Mouse (Mus musculus): ENCODE results near the gene Optn.

Optn gene

GRCm38 (mm10) chr2:5029808-5030207 is 34.0 kb downstream of the Optn start:
- DNase-seq (ENCODE audit: low read depth, low spot score), result no peak

DNA sequence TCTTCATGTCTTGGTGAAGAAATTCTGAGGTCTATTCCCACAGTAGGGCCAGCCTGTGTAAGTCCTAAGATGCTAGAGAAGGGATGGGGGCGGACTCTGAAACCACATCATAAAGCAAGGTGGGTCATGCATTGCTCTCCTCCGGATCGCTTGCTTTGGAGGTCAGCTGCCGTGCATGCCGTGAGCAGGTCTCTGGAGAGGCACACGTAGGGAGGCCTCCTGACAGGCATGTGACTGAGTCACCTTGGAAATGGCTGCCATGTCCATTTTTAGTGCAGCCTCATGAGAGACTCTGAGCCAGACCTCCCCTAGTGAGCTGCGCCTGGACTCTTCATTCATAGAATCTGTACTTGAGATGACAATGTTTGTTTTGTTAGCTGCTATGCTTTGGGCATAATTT is 35.8 kb downstream of the Optn start:
- no peak for DNase-seq (ENCODE audit: low read depth, low spot score)

GRCm38 (mm10) chr2:5027057-5027456 is 36.8 kb downstream of the Optn start:
- DNase-seq (ENCODE audit: low read depth, low spot score), result no peak

DNA sequence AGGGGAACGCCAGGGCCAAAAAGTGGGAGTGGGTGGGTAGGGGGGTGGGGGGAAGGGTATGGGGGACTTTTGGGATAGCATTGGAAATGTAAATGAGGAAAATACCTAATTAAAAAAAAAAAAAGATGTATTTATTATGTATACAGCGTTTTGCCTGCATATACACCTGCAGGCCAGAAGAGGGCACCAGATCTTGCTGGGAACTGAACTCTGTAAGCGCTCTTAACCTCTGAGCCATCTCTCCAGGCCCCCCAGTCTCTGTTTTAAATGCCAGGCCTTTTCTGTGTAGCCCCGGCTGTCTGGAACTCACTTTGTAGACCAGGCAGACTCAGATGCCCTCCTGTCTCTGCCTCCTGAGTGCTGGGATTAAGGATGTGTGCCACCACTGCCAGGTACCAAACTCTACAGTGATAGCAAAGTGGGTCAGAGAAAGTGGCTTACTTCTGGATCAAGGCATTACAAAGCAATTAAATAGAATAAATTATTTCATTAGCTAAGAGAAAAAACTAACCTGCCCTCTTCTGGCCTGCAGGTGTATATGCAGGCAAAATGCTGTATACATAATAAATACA is 38.6 kb downstream of the Optn start:
- DNase-seq (ENCODE audit: low read depth, low spot score), result peak; percentile 18

- DNase-seq (ENCODE audit: low read depth, low spot score), result no peak
Measured at GRCm38 (mm10) chr2:5023699-5024399, 40.0 kb downstream of the Optn start.

- no peak for DNase-seq (ENCODE audit: low read depth, low spot score)
Measured at GRCm38 (mm10) chr2:5023275-5023674, 40.6 kb downstream of the Optn start.

GRCm38 (mm10) chr2:5019708-5020107 is 44.1 kb downstream of the Optn start:
- no peak for DNase-seq (ENCODE audit: low read depth, low spot score)

GRCm38 (mm10) chr2:5016922-5017321 is 46.9 kb downstream of the Optn start:
- DNase-seq (ENCODE audit: low read depth, low spot score), result no peak

DNA sequence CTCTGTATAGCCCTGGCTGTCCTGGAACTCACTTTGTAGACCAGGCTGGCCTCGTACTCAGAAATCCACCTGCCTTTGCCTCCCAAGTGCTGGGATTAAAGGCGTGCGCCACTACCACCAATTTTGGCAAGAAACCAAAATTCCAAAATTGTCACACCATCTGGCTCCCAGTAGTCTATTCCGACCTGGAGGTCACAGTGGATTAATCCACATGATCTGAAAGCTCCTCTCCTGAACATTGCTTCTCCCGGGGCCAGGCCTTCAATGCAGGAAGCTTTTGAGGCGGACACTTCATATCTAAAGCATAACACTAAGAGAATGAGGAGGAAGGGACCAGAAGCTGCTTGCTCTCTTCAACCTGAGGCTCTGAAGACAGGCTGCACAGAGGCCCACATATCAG is 48.3 kb downstream of the Optn start:
- no peak for DNase-seq (ENCODE audit: low read depth, low spot score)

- DNase-seq (ENCODE audit: low read depth, low spot score), result no peak
Measured at GRCm38 (mm10) chr2:5014616-5015015, 49.2 kb downstream of the Optn start.

DNA sequence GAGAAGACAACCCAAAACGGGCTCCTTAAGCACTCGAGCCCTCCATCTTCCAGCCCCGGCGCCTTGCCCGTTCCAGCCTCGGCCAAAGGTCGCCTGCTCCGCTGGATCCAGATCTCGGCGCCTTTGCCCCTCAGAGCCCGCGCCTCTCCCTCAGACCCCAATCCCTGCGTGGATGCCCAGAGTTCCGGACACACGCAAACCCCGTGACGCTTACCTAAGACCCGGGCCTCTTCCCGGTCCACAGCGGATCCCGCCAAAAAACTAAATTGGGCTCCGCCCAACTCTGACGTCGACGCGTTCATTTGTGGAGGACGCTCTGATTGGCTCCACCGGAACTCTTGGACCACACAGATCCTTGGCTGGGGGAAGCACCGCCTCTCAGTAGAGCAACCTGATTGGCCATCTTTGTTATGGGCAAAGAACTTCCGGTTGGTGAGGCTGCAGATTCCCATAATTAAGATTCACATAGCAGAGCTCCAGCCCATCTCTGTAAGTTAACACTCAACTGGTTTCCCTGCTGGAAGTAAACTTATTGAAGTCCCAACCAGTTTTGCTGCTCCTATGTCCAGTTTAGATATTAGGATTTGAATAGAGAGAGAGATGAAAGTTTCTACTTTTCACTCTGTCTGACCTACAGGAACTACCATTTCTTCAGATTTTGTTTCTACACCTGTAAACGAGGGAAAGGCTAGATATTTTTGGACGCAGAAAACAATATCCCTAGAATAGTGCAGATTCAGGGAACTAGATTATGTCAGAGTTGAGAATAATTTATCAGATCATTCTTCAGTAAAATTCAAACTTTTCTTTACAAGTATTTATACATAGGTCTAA is 51.1 kb downstream of the Optn start, which contains the start of gene Mcm10:
Gene Mcm10 (minus strand): TSS at position 301 of the 834 bp plus-strand sequence.
- peak; percentile 98 for DNase-seq (ENCODE audit: low read depth, low spot score)

DNA sequence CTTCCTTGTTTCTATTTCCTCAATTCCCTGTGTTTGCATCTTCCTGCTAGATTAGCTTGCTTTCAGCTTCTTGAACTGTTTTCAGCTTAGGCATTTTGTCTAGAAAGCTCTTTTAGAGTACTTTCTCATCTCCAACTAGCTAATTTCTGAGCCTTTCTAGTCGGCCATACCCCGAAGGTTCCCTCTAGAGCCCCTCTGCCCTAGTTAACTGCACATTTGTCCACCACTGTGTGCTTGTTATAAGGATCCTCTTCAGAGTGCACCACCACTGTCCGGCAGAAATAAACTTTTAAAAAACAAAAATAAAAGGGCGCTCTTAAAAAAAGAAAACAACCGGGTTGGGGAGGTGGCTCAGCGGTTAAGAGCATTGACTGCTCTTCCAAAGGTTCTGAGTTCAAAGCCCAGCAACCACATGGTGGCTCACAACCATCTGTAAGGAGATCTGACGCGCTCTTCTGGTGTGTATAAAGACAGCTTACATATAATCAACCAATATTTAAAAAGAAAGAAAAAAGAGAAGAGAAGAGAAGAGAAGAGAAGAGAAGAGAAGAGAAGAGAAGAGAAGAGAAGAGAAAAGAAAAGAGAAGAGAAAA is 51.9 kb downstream of the Optn start:
- peak; percentile 20 for DNase-seq (ENCODE audit: low read depth, low spot score)

DNA sequence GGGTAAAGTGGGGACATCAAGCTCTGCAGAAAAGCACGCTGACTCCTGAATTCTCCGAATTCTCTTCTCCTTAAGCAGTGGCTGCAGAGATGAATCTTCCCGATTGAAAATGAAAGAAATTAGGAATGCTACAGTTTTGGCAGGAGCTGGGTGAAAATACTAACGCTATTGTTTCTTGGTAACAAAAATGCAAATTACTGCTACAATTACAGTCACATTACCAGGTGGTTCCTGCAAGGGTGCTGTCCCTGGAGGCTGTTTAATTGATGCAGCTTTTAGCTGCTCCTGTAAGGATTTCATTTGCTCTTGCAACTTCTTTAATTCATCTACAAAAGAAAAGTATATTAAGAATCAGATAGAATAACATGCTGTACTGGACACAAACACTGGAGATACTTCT is 56.7 kb downstream of the Optn start:
- no peak for DNase-seq (ENCODE audit: low read depth, low spot score)

- no peak for DNase-seq (ENCODE audit: low read depth, low spot score)
Measured at GRCm38 (mm10) chr2:5001266-5001665, 62.6 kb downstream of the Optn start.

GRCm38 (mm10) chr2:4998905-4999304 is 64.9 kb downstream of the Optn start:
- peak; percentile 35 for DNase-seq (ENCODE audit: low read depth, low spot score)

DNA sequence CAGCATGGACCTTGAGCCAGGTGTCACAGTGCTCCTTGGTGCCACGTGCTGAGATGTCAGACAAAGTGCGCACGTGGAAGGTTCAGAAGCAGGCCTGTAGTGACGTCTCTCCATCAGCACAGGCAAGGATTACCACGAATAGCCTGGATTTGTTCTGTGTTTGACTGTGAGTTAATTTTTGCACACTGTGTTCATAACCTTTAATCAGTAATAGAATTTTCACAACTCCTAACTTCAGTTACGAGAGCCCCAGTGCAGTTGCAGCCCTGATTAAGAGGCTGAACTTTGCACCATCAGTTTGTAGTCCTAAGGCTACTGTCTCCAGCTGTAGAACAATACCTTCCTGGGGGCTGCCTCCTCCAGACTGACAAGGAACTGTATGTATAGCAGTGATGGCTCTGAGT is 67.4 kb downstream of the Optn start:
- DNase-seq (ENCODE audit: low read depth, low spot score), result no peak

DNA sequence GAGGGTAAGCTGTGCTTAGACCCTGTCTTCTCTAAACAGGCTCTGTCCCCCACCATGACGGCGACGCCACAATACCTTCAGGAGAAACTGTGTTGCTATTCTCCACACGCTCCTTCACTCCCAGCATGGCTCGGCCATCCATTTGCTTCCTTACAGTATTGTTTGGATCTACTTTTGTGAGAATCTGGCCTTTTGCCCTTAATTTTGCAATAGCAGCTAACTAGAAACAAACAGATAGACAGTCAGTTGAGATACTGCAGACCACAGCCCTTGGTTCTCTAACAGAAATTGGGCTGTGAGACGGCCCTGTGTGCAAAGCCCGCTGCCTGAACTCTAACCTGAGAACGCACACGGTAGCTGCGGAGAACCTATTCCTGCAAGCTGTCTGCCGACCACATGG is 68.2 kb downstream of the Optn start:
- no peak for DNase-seq (ENCODE audit: low read depth, low spot score)

DNA sequence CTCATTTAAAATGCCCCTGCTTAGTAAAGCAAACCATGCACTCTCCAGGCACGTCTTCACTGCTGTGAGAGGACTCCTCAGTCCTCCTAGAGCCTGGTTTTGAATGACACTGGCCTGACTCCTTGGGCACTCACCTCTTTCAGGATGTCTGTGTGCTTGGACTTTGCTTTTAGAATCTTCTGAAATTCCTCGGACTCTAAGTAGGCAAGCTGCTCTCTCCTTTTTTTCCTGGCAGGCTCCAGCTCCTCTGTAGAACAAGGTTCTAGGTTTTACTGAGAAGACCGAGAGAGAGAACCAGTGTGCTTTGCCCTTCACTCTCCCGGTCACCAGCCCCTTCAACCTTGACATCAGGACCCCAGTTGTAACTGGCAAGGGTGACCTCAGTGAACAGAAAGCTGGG is 69.4 kb downstream of the Optn start:
- no peak for DNase-seq (ENCODE audit: low read depth, low spot score)

DNA sequence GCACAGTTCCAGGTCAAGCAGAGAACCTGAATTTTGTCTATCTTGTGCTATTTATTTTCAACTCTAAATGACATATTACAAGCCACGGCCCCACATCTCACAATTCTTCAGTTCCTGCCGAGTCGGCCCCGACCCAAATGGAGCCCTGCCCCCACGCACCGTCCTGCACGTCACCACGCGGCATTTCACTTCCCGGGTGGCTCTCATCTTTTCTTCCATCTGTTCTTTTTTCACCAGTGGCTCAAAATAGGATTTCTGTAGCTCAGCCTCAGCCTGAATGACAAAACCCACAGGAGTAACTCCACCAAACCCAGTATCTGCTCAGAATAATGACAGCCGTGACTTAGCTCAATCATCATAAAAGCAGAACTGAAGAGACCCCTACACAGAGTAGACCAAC is 70.3 kb downstream of the Optn start:
- DNase-seq (ENCODE audit: low read depth, low spot score), result no peak

DNA sequence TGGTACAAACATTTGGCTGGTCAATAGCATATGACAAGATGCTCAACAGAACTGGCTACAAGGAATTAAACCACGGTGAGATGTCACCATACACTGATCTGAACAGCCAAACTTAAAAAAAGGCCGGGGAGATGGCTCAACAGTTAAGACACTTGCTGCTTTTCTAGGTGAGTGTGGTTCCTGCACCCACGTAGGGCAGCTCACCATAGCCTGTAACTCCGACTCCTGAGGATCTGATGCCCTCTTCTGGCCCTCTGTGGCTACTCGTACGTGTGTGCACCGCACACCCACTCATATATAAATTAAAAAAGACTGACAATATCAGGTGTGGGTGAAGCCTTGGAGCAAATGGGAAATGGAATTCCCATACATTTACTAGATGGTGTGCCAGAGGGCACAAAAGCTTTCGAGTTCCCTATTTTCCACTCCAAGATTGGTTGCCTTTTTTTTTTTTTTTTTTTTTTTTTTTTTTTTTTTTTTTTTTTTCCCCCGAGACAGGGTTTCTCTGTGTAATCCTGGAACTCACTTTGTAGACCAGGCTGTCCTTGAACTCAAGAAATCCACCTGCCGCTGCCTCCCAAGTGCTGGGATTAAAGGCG is 74.9 kb downstream of the Optn start:
- DNase-seq (ENCODE audit: low read depth, low spot score), result peak; percentile 41

- no peak for DNase-seq (ENCODE audit: low read depth, low spot score)
Measured at GRCm38 (mm10) chr2:4987388-4988180, 76.3 kb downstream of the Optn start.
